Mouse (Mus musculus): ENCODE results near the gene Fgf18. TPM values are rescaled to one million over a fixed set of nuclear protein-coding genes. Genes with fewer than 3 reads are reported as not detected.
A peak's percentile ranks its signal among the peaks of the same experiment; 100 is the strongest.

The Fgf18 gene
- polyA plus RNA-seq, 1 experiment from 2014 or later: 12.9 TPM

DNA sequence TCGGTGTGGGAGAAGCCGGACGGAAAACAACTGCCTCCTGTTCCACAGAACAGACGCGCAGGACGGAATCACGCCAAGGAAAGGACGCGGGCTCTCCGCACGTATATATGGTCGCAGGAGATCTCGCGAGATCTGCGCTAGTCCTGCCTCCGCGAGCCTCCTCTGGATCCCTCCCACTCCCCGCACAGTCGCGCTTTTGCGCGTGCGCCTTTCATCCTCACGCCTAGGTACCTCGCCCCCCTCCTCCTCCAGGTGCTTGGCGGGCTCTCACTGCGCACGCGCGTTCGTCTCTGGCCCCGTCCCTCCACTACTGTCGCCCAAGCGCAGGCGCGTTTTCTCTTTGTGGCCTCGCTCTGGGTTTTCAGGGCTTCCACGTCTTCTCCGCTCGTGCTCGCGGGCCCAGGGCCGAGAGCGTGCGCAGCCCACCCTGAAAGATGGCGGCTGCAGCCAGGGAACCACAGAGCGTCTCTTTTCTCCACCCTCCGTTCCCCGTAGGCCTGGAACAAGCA, 15.9 kb upstream of the Fgf18 start, which contains the start of gene Npm1:
Gene Npm1 (minus strand): TSS at position 209 of the 509 bp plus-strand sequence.
- H3K36me3 ChIP-seq: peaks cover 29% of the 10 kb centered on the region

DNA sequence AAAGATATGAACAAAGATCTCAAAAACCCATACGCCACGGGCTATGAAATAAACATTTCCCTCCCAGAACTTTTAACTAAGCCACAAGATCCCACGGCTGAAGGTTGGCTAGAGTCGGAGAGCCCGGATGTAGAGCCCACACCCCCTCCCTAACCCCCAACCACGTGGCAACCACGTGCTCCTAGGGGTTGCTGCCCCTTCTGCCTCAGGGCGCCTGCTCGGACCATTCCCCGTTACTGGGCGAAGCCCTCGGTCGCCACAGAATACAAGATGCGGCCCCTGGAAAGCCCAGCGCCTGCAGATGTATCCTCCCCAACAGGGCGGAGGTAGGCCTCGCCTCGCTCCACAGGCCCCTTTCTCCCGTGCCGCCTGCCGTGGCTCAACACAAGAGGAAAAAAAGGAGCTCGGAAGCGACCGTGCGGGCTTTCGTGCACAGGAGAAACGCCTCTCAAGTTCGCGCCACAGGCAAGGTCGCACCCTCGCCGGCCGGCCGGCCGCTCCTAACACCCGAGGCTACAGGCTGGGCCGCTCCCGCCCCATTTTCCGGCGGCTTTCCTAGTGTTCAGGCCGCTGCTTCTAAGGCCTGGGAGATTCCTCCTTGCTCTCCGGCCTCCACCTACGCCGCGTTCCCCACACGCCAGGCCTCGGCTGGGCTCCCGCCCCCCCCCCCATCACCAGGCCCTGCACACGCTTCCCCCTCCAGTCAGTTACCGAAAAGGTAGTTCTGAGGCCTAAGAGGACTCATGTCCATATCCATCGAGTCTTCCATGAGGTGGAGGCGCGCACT, 15.2 kb upstream of the Fgf18 start:
- 3% methylated on average over 51 of the region's 53 CpGs for WGBS
- Histone ChIP-seq H3K9me3 (no peaks in the 10 kb centered on the region), H3K36me3 (peaks cover 35% of the 10 kb centered on the region), H3K4me2 (replicated peaks) (peak overlapping the region; percentile 89), H3K27me3 (replicated peaks) (no peaks in the 10 kb centered on the region), H3K4me1 (peaks cover 11% of the 10 kb centered on the region; the same call in 1 of the 2 replicates), H3K4me3 (peak overlapping the region; percentile 76), H3K9ac (peak overlapping the region; percentile 93), H3K27ac (peak overlapping the region; percentile 44)
- peak; percentile 78 for ATAC-seq (ENCODE audit: low FRiP score, low read depth)

More for the DNA sequence above, 15.9 kb upstream of the Fgf18 start, which contains the start of gene Npm1:
- peak within 1 kb of the TSS; percentile 89 for H3K4me2 ChIP-seq (replicated peaks)
- WGBS: 5% methylated on average over 49 of the region's 49 CpGs
- H3K4me1 ChIP-seq: peaks cover 11% of the 10 kb centered on the region; the same call in 1 of the 2 replicates
- peak within 1 kb of the TSS; percentile 91 for H3K27ac ChIP-seq
- H3K4me3 ChIP-seq: peak within 1 kb of the TSS; percentile 76
- no peaks in the 10 kb centered on the region for H3K27me3 ChIP-seq (replicated peaks)
- no peaks in the 10 kb centered on the region for H3K9me3 ChIP-seq
- H3K9ac ChIP-seq: peak within 1 kb of the TSS; percentile 93
- ATAC-seq (ENCODE audit: low FRiP score, low read depth): peak; percentile 96

- no peak overlapping the region for H3K4me2 ChIP-seq (replicated peaks)
- no peak for ATAC-seq (ENCODE audit: low FRiP score, low read depth)
- H3K4me1 ChIP-seq: peaks cover 11% of the 10 kb centered on the region; the same call in 1 of the 2 replicates
- H3K27ac ChIP-seq: no peak overlapping the region
- H3K36me3 ChIP-seq: peaks cover 56% of the 10 kb centered on the region
- H3K9ac ChIP-seq: no peak overlapping the region
- H3K9me3 ChIP-seq: no peaks in the 10 kb centered on the region
- no peak overlapping the region for H3K4me3 ChIP-seq
- 92% methylated on average over 3 of the region's 3 CpGs for WGBS
- H3K27me3 ChIP-seq (replicated peaks): no peaks in the 10 kb centered on the region
These were observed 12.5 kb upstream of the Fgf18 start for GRCm38 (mm10) chr11:33159741-33160140.

DNA sequence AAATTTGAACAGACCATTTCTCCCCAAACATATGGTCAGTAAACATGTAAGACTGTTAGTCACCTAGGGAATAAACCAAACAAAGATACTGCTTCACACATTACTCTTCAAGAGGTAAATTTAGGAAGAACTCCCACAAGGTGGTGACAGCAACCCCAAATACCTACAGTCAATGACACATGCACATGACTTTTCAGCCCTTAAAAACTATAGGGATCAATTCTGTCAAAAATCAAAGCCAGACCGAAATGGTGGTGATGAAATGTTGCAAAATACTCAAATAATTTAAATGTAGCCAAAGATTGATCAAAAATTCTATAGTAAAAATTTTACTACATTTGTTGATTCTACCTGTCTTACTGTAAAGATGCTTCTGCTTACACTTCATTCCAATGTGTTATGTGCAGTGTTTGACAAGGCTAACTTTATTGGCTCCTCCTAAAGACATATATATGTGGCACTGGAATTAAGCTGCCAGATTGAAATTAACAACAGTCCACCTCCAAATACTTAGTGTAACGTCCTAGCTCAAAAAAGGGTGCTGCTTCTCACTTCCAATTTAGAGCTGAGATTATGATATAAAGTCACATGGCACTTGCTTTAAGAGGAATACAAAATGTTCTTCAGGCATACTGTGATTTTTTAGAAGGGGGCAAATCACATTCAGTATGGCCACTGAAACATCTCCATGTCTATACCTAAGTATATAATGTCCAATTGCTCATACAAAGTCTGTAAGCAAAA, 10.4 kb upstream of the Fgf18 start:
- no peak overlapping the region for H3K9ac ChIP-seq
- ATAC-seq (ENCODE audit: low FRiP score, low read depth): no peak
- 80% methylated on average over 2 of the region's 2 CpGs for WGBS
- H3K36me3 ChIP-seq: peaks cover 71% of the 10 kb centered on the region
- H3K4me1 ChIP-seq: peaks cover 6% of the 10 kb centered on the region; the same call in 1 of the 2 replicates
- H3K9me3 ChIP-seq: no peaks in the 10 kb centered on the region
- H3K4me2 ChIP-seq (replicated peaks): no peak overlapping the region
- H3K27me3 ChIP-seq (replicated peaks): no peaks in the 10 kb centered on the region
- no peak overlapping the region for H3K4me3 ChIP-seq
- H3K27ac ChIP-seq: no peak overlapping the region

DNA sequence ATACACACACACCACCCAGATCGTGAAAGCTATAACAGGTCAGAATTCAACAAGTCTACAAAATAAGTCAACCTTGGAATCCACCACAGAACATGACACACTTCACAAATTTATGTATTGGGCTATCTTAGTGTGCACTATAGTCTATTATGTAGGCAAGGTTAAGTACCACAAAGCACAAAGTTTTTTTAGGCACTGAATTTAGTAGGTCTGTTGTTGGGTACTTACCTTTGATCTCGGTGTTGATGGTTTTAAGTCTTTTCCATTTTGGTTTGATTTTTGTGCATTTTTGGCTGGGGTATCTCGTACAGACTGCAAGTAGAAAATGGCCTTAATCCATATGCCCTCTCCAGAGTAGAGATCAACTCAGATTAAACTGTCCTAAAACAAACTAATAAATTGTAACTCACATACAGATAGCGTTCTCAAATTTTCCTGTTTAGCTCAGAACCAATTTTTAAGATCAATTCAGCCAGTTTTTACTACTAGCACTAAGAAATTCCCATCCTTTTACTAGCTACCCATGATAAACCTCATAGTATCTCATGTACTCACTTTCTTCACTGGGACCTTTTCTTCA, 9.3 kb upstream of the Fgf18 start:
- no peak overlapping the region for H3K27ac ChIP-seq
- H3K27me3 ChIP-seq (replicated peaks): no peaks in the 10 kb centered on the region
- no peak for ATAC-seq (ENCODE audit: low FRiP score, low read depth)
- 90% methylated on average over 4 of the region's 4 CpGs for WGBS
- H3K36me3 ChIP-seq: peaks cover 79% of the 10 kb centered on the region
- H3K9me3 ChIP-seq: no peaks in the 10 kb centered on the region
- H3K4me1 ChIP-seq: peaks cover 6% of the 10 kb centered on the region; the same call in 1 of the 2 replicates
- no peak overlapping the region for H3K4me3 ChIP-seq
- H3K4me2 ChIP-seq (replicated peaks): no peak overlapping the region
- no peak overlapping the region for H3K9ac ChIP-seq

- H3K9ac ChIP-seq: no peak overlapping the region
- 92% methylated on average over 3 of the region's 3 CpGs for WGBS
- H3K9me3 ChIP-seq: no peaks in the 10 kb centered on the region
- no peak overlapping the region for H3K4me2 ChIP-seq (replicated peaks)
- no peak overlapping the region for H3K4me3 ChIP-seq
- peaks cover 74% of the 10 kb centered on the region for H3K36me3 ChIP-seq
- ATAC-seq (ENCODE audit: low FRiP score, low read depth): no peak
- no peaks in the 10 kb centered on the region for H3K4me1 ChIP-seq
- no peak overlapping the region for H3K27ac ChIP-seq
- H3K27me3 ChIP-seq (replicated peaks): no peaks in the 10 kb centered on the region
These were observed 7.3 kb upstream of the Fgf18 start for GRCm38 (mm10) chr11:33154459-33154858.

DNA sequence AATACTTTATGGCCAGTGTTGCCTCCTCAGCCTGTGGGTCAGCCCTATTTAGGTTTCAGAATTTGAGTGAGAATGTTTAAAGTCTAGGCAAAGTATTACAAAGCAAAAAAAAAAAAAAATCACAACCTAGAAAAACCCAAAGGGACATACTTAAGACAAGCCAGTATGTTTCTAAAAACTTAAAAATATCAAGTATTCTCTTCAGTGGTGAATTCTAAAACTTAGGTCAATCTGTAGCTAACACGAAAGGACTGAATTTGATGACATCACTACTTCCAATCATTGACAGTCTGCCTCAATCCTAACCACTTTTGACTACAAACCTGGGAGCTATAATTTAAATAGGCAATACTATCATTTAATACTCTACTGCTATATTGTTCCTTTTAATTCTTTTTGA, 5.8 kb upstream of the Fgf18 start:
- H3K4me1 ChIP-seq: no peaks in the 10 kb centered on the region; the same call in 1 of the 2 replicates
- no peak overlapping the region for H3K9ac ChIP-seq
- H3K4me2 ChIP-seq (replicated peaks): no peak overlapping the region
- ATAC-seq (ENCODE audit: low FRiP score, low read depth): no peak
- H3K4me3 ChIP-seq: no peak overlapping the region
- no peaks in the 10 kb centered on the region for H3K9me3 ChIP-seq
- H3K27ac ChIP-seq: no peak overlapping the region
- WGBS: 91% methylated on average over 1 of the region's 1 CpGs
- no peaks in the 10 kb centered on the region for H3K27me3 ChIP-seq (replicated peaks)
- peaks cover 62% of the 10 kb centered on the region for H3K36me3 ChIP-seq

DNA sequence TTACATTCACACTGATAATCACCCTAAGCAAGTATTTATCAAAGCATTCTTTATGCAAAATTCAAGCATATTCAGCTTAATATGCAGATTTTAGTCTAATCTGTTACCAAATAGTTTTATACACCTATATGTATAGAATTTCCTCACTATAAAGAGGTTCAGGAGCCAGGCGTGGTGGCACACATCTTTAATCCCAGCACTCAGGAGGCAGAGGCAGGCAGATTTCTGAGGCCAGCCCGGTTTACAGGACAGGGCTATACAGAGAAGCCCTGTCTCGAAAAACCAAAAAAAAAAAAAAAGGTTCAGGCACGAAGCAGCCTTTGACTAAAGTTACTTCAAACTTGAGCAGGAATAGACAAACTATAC, 4.6 kb upstream of the Fgf18 start:
- no peaks in the 10 kb centered on the region for H3K9me3 ChIP-seq
- WGBS: 75% methylated on average over 4 of the region's 4 CpGs
- H3K9ac ChIP-seq: no peak overlapping the region
- peaks cover 4% of the 10 kb centered on the region; the same call in 1 of the 2 replicates for H3K27me3 ChIP-seq (replicated peaks)
- peaks cover 4% of the 10 kb centered on the region for H3K4me1 ChIP-seq
- H3K36me3 ChIP-seq: peaks cover 53% of the 10 kb centered on the region
- H3K4me2 ChIP-seq (replicated peaks): no peak overlapping the region
- H3K4me3 ChIP-seq: no peak overlapping the region
- no peak for ATAC-seq (ENCODE audit: low FRiP score, low read depth)
- no peak overlapping the region for H3K27ac ChIP-seq

DNA sequence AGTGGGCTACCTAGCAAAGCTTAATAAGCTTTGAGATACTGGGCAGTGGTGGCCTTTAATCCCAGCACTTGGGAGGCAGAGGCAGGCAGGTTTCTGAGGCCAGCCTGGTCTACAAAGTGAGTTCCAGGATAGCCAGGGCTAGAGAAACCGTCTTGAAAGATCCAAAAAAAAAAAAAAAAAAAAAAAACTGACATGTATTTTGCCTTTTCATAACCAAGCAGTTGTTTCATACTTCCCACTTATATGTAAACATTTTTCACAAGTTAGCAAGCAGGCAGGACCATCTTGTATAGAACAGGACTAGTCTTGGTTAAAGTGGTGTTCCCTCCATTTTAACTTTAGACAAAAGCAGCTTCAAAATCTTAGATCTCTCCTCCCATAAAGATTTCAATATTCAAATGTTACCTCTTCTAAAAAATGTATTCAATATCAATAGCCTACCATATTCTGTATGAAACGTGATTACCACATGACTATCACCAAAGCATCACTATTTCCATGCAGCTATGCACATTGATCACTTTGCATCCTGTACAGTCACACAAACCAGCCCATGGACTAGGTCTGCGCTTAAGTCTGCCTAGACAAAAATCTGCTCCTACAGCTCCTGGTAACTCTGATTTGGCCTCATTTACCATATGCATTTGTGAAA, 4.1 kb upstream of the Fgf18 start:
- WGBS: 81% methylated on average over 3 of the region's 3 CpGs
- ATAC-seq (ENCODE audit: low FRiP score, low read depth): no peak
- Histone ChIP-seq H3K27ac (no peak overlapping the region), H3K27me3 (replicated peaks) (peaks cover 7% of the 10 kb centered on the region; the same call in 1 of the 2 replicates), H3K9ac (no peak overlapping the region), H3K4me1 (peaks cover 7% of the 10 kb centered on the region), H3K4me2 (replicated peaks) (no peak overlapping the region), H3K9me3 (no peaks in the 10 kb centered on the region), H3K36me3 (peaks cover 48% of the 10 kb centered on the region), H3K4me3 (no peak overlapping the region)

- Histone ChIP-seq H3K9ac (no peak overlapping the region), H3K4me2 (replicated peaks) (no peak overlapping the region), H3K27me3 (replicated peaks) (peaks cover 14% of the 10 kb centered on the region), H3K4me3 (no peak overlapping the region), H3K9me3 (no peaks in the 10 kb centered on the region), H3K4me1 (peaks cover 14% of the 10 kb centered on the region), H3K36me3 (peaks cover 41% of the 10 kb centered on the region), H3K27ac (no peak overlapping the region)
- ATAC-seq (ENCODE audit: low FRiP score, low read depth): no peak
These were observed 3.2 kb upstream of the Fgf18 start for GRCm38 (mm10) chr11:33150364-33150763.

GRCm38 (mm10) chr11:33149453-33149852, 2.3 kb upstream of the Fgf18 start:
- Histone ChIP-seq H3K9ac (no peak overlapping the region), H3K9me3 (no peaks in the 10 kb centered on the region), H3K27me3 (replicated peaks) (peaks cover 23% of the 10 kb centered on the region), H3K27ac (no peak overlapping the region), H3K4me3 (no peak overlapping the region), H3K36me3 (peaks cover 34% of the 10 kb centered on the region), H3K4me1 (peaks cover 21% of the 10 kb centered on the region), H3K4me2 (replicated peaks) (no peak overlapping the region)
- ATAC-seq (ENCODE audit: low FRiP score, low read depth): no peak

- no peak overlapping the region for H3K4me3 ChIP-seq
- H3K27ac ChIP-seq: no peak overlapping the region
- no peak overlapping the region for H3K4me2 ChIP-seq (replicated peaks)
- ATAC-seq (ENCODE audit: low FRiP score, low read depth): no peak
- no peak overlapping the region for H3K9ac ChIP-seq
- peaks cover 25% of the 10 kb centered on the region for H3K4me1 ChIP-seq
- H3K9me3 ChIP-seq: no peaks in the 10 kb centered on the region
- peaks cover 30% of the 10 kb centered on the region for H3K36me3 ChIP-seq
- H3K27me3 ChIP-seq (replicated peaks): peaks cover 27% of the 10 kb centered on the region
- WGBS: 26% methylated on average over 3 of the region's 3 CpGs
These were observed 1.9 kb upstream of the Fgf18 start for GRCm38 (mm10) chr11:33149088-33149436.
